Mouse (Mus musculus): Measurements from ENCODE around the gene Lrrc66. TPM values are rescaled to one million over a fixed set of nuclear protein-coding genes. Genes with fewer than 3 reads are reported as not detected.

Gene Lrrc66
- not detected for total RNA-seq (2021)
- long read RNA-seq, experiment 1: 0 reads
- long read RNA-seq, experiment 2: 0 reads

- DNase-seq (ENCODE audit: low spot score): no peak
Observed at GRCm38 (mm10) chr5:73632291-73632690, at the start of gene Lrrc66. Lrrc66 (minus strand) TSS chr5:73632526.

- no peak for DNase-seq (ENCODE audit: low spot score)
Observed at GRCm38 (mm10) chr5:73676626-73677025, 44.3 kb upstream of the Lrrc66 start.

GRCm38 (mm10) chr5:73675604-73676003 is 43.3 kb upstream of the Lrrc66 start:
- DNase-seq (ENCODE audit: low spot score): no peak

- no peak for DNase-seq (ENCODE audit: low spot score)
Observed at GRCm38 (mm10) chr5:73669386-73669785, 37.1 kb upstream of the Lrrc66 start.

- no peak for DNase-seq (ENCODE audit: low spot score)
Observed at GRCm38 (mm10) chr5:73667877-73668276, 35.6 kb upstream of the Lrrc66 start.

- no peak for DNase-seq (ENCODE audit: low spot score)
Observed at GRCm38 (mm10) chr5:73666695-73667094, 34.4 kb upstream of the Lrrc66 start.

- no peak for DNase-seq (ENCODE audit: low spot score)
Observed at GRCm38 (mm10) chr5:73651855-73652201, 19.5 kb upstream of the Lrrc66 start.

- no peak for DNase-seq (ENCODE audit: low spot score)
Observed at GRCm38 (mm10) chr5:73651061-73651854, 18.9 kb upstream of the Lrrc66 start, which contains the start of gene Spata18. Spata18 (plus strand) TSS chr5:73651379.

- DNase-seq (ENCODE audit: low spot score): no peak
Observed at GRCm38 (mm10) chr5:73650365-73650964, 18.1 kb upstream of the Lrrc66 start.

GRCm38 (mm10) chr5:73647261-73647900 is 15.1 kb upstream of the Lrrc66 start, which contains the start of gene Sgcb:
Sgcb (minus strand) TSS chr5:73647790.
- peak; percentile 92 for DNase-seq (ENCODE audit: low spot score)

- no peak for DNase-seq (ENCODE audit: low spot score)
Observed at GRCm38 (mm10) chr5:73642091-73642490, 9.8 kb upstream of the Lrrc66 start.

- no peak for DNase-seq (ENCODE audit: low spot score)
Observed at GRCm38 (mm10) chr5:73641058-73641457, 8.7 kb upstream of the Lrrc66 start.

- DNase-seq (ENCODE audit: low spot score): no peak
Observed at GRCm38 (mm10) chr5:73637337-73638107, 5.2 kb upstream of the Lrrc66 start.

GRCm38 (mm10) chr5:73633141-73633540 is 815 bp upstream of the Lrrc66 start:
- DNase-seq (ENCODE audit: low spot score): peak; percentile 69

GRCm38 (mm10) chr5:73631001-73631558 is 1.2 kb downstream of the Lrrc66 start:
- no peak for DNase-seq (ENCODE audit: low spot score)

- no peak for DNase-seq (ENCODE audit: low spot score)
Observed at GRCm38 (mm10) chr5:73630141-73630540, 2.2 kb downstream of the Lrrc66 start.

- DNase-seq (ENCODE audit: low spot score): no peak
Observed at GRCm38 (mm10) chr5:73627991-73628390, 4.3 kb downstream of the Lrrc66 start.

- no peak for DNase-seq (ENCODE audit: low spot score)
Observed at GRCm38 (mm10) chr5:73627559-73627958, 4.8 kb downstream of the Lrrc66 start.

GRCm38 (mm10) chr5:73626842-73627241 is 5.5 kb downstream of the Lrrc66 start:
- DNase-seq (ENCODE audit: low spot score): no peak

- DNase-seq (ENCODE audit: low spot score): no peak
Observed at GRCm38 (mm10) chr5:73625505-73625904, 6.8 kb downstream of the Lrrc66 start.

GRCm38 (mm10) chr5:73618969-73619368 is 13.4 kb downstream of the Lrrc66 start:
- no peak for DNase-seq (ENCODE audit: low spot score)

Data from gastrocnemius, adult 18-20 months (tissue).